Mouse (Mus musculus): ENCODE results near the gene Mus81. TPM values are rescaled to one million over a fixed set of nuclear protein-coding genes. Genes with fewer than 3 reads are reported as not detected.

The Mus81 gene
- 11.9 and 12.6 TPM in 2 replicates for polyA plus RNA-seq (2012; rRNA removed)

GRCm38 (mm10) chr19:5487768-5488550 lies at the start of gene Mus81:
Gene Mus81, minus strand, starts transcription at chr19:5488402.

GRCm38 (mm10) chr19:5510031-5511026 lies 22.1 kb upstream of the Mus81 start, which contains the start of gene Snx32:
Gene Snx32, minus strand, starts transcription at chr19:5510538.

GRCm38 (mm10) chr19:5503687-5504086 lies 15.5 kb upstream of the Mus81 start, which contains the start of gene 1700020D05Rik:
Gene 1700020D05Rik, minus strand, starts transcription at chr19:5503787.

GRCm38 (mm10) chr19:5490313-5490897 lies 2.2 kb upstream of the Mus81 start, which contains the start of gene Cfl1:
Gene Cfl1, plus strand, starts transcription at chr19:5490455.

GRCm38 (mm10) chr19:5473720-5474119 lies 14.5 kb downstream of the Mus81 start, which contains the start of gene Efemp2:
Gene Efemp2, plus strand, starts transcription at chr19:5473954.

GRCm38 (mm10) chr19:5468374-5468773 lies 19.8 kb downstream of the Mus81 start, which contains the start of gene Ctsw:
Gene Ctsw, minus strand, starts transcription at chr19:5468507.

GRCm38 (mm10) chr19:5460465-5460911 lies 27.7 kb downstream of the Mus81 start, which contains the start of gene Fibp:
Gene Fibp, plus strand, starts transcription at chr19:5460615.

GRCm38 (mm10) chr19:5457746-5458442 lies 30.3 kb downstream of the Mus81 start, which contains the start of gene Ccdc85b:
Gene Ccdc85b, minus strand, starts transcription at chr19:5457894.

GRCm38 (mm10) chr19:5447515-5448353 lies 40.5 kb downstream of the Mus81 start, which contains the start of gene Fosl1:
Gene Fosl1, plus strand, starts transcription at chr19:5447547.

Other genes with a start within 250 kb of the Mus81 start
- 8.0 and 8.3 TPM in 2 replicates for gene Pacs1, start 215.3 kb downstream of the Mus81 start, polyA plus RNA-seq (2012; rRNA removed)
- gene Sf3b2, start 192.9 kb downstream of the Mus81 start, polyA plus RNA-seq (2012; rRNA removed) = 56.0 and 58.5 TPM in 2 replicates
- 0.03 and 0.08 TPM in 2 replicates for gene Gal3st3, start 190.1 kb downstream of the Mus81 start, polyA plus RNA-seq (2012; rRNA removed)
- not detected in 2 replicates for gene Catsper1, start 152.7 kb downstream of the Mus81 start, polyA plus RNA-seq (2012; rRNA removed)
- 0.11 and 0.12 TPM in 2 replicates for gene Cst6, start 138.8 kb downstream of the Mus81 start, polyA plus RNA-seq (2012; rRNA removed)
- 21.5 and 23.3 TPM in 2 replicates for gene Eif1ad, start 121.7 kb downstream of the Mus81 start, polyA plus RNA-seq (2012; rRNA removed)
- gene Banf1, start 121.2 kb downstream of the Mus81 start, polyA plus RNA-seq (2012; rRNA removed) = 133 and 148 TPM in 2 replicates
- 23.3 and 24.9 TPM in 2 replicates for gene Sart1, start 99.7 kb downstream of the Mus81 start, polyA plus RNA-seq (2012; rRNA removed)
- gene Tsga10ip, start 85.9 kb downstream of the Mus81 start, polyA plus RNA-seq (2012; rRNA removed) = 0.01 and 0.09 TPM in 2 replicates
- 68.6 and 80.7 TPM in 2 replicates for gene Drap1, start 63.4 kb downstream of the Mus81 start, polyA plus RNA-seq (2012; rRNA removed)
- 13.6 and 16.4 TPM in 2 replicates for gene AI837181, start 63.3 kb downstream of the Mus81 start, polyA plus RNA-seq (2012; rRNA removed)
- 0.01 TPM in 1 of 2 replicates, not detected in the other for gene Fosl1, start 40.9 kb downstream of the Mus81 start, polyA plus RNA-seq (2012; rRNA removed)
- gene Ccdc85b, start 30.5 kb downstream of the Mus81 start, polyA plus RNA-seq (2012; rRNA removed) = 1.2 and 1.4 TPM in 2 replicates
- gene Fibp, start 27.8 kb downstream of the Mus81 start, polyA plus RNA-seq (2012; rRNA removed) = 23.0 and 23.8 TPM in 2 replicates
- 0.06 and 0.07 TPM in 2 replicates for gene Ctsw, start 19.9 kb downstream of the Mus81 start, polyA plus RNA-seq (2012; rRNA removed)
- gene Efemp2, start 14.4 kb downstream of the Mus81 start, polyA plus RNA-seq (2012; rRNA removed) = 10.5 and 10.6 TPM in 2 replicates
- gene Cfl1, start 2.1 kb upstream of the Mus81 start, polyA plus RNA-seq (2012; rRNA removed) = 433 and 538 TPM in 2 replicates
- 0.45 and 0.81 TPM in 2 replicates for gene 1700020D05Rik, start 15.4 kb upstream of the Mus81 start, polyA plus RNA-seq (2012; rRNA removed)
- 6.9 and 8.5 TPM in 2 replicates for gene Snx32, start 22.1 kb upstream of the Mus81 start, polyA plus RNA-seq (2012; rRNA removed)
- gene Ovol1, start 72.2 kb upstream of the Mus81 start, polyA plus RNA-seq (2012; rRNA removed) = 0.02 TPM in 1 of 2 replicates, not detected in the other
- gene Ap5b1, start 79.6 kb upstream of the Mus81 start, polyA plus RNA-seq (2012; rRNA removed) = 0.88 and 1.3 TPM in 2 replicates
- 77.3 and 81.5 TPM in 2 replicates for gene Rnaseh2c, start 113.5 kb upstream of the Mus81 start, polyA plus RNA-seq (2012; rRNA removed)
- gene Kat5, start 121.8 kb upstream of the Mus81 start, polyA plus RNA-seq (2012; rRNA removed) = 29.8 and 30.0 TPM in 2 replicates
- 12.2 and 17.0 TPM in 2 replicates for gene Rela, start 149.1 kb upstream of the Mus81 start, polyA plus RNA-seq (2012; rRNA removed)
- 23.2 and 25.6 TPM in 2 replicates for gene Sipa1, start 175.3 kb upstream of the Mus81 start, polyA plus RNA-seq (2012; rRNA removed)
- 11.5 and 13.8 TPM in 2 replicates for gene Map3k11, start 200.3 kb upstream of the Mus81 start, polyA plus RNA-seq (2012; rRNA removed)
- 14.3 and 19.3 TPM in 2 replicates for gene Pcnx3, start 200.5 kb upstream of the Mus81 start, polyA plus RNA-seq (2012; rRNA removed)
- gene Kcnk7, start 216.0 kb upstream of the Mus81 start, polyA plus RNA-seq (2012; rRNA removed) = 0.05 TPM in 1 of 2 replicates, not detected in the other
- gene Ehbp1l1, start 237.9 kb upstream of the Mus81 start, polyA plus RNA-seq (2012; rRNA removed) = 90.4 and 95.1 TPM in 2 replicates
- 34.2 and 40.2 TPM in 2 replicates for gene Fam89b, start 241.3 kb upstream of the Mus81 start, polyA plus RNA-seq (2012; rRNA removed)